Mouse (Mus musculus) left cerebral cortex, postnatal 4 days (tissue): ENCODE measurements at regions not wholly inside any gene's neighbourhood (a gene's known extent, or its start where the extent isn't known, plus 50 kb on each side); places are given as distances from the start of the nearest gene placed in this dataset.

Source experiments
- DNase-seq: peaks from one replicate; pipeline ENCODE4 v3.0.0-alpha.2; 2022
- intact Hi-C: fragments of 180-260 bp; cut with DNase I; formaldehyde crosslinking; loops from one replicate; pipeline ENCODE4 v1.15.1; 2025

- intact Hi-C loops = no loop called here
- no peak for DNase-seq
Measured at GRCm38 (mm10) chr3:146337429-146337828, 67.0 kb upstream of the Ssx2ip start.

- intact Hi-C loops = no loop called here
- DNase-seq = peak; percentile 65
Measured at GRCm38 (mm10) chr3:146337861-146338281, 66.6 kb upstream of the Ssx2ip start.

- intact Hi-C loops = no loop called here
Measured at GRCm38 (mm10) chr3:146338445-146338844, 66.0 kb upstream of the Ssx2ip start.

GRCm38 (mm10) chr3:146340316-146341055, 64.0 kb upstream of the Ssx2ip start:
- intact Hi-C loops = loop anchor here (5.0 to 10.0 kb wide), 5 partner anchors 64 to 604 kb away; partner anchors contain the start of gene Ssx2ip
- no peak for DNase-seq

More at GRCm38 (mm10) chr3:146338445-146338844, 66.0 kb upstream of the Ssx2ip start:
- DNase-seq = no peak

GRCm38 (mm10) chr3:146341652-146342340, 62.6 kb upstream of the Ssx2ip start:
- no peak for DNase-seq
- intact Hi-C loops = loop anchor here (5.0 to 10.0 kb wide), 5 partner anchors 63 to 603 kb away; partner anchors contain the start of gene Ssx2ip

- intact Hi-C loops = loop anchor here (5.0 to 10.0 kb wide), 5 partner anchors 62 to 602 kb away; partner anchors contain the start of gene Ssx2ip
- DNase-seq = no peak
Measured at GRCm38 (mm10) chr3:146342727-146343126, 61.7 kb upstream of the Ssx2ip start.

- intact Hi-C loops = loop anchor here (5.0 to 10.0 kb wide), 5 partner anchors 61 to 601 kb away; partner anchors contain the start of gene Ssx2ip
- peak; percentile 62 for DNase-seq
Measured at GRCm38 (mm10) chr3:146343649-146344401, 60.6 kb upstream of the Ssx2ip start.

GRCm38 (mm10) chr3:146344402-146345025, 59.9 kb upstream of the Ssx2ip start:
- intact Hi-C loops = loop anchor here (5.0 to 10.0 kb wide), 6 partner anchors 60 to 600 kb away; partner anchors contain the start of gene Ssx2ip
- DNase-seq = no peak

- intact Hi-C loops = loop anchor here (5.0 to 10.0 kb wide), 5 partner anchors 59 to 599 kb away; partner anchors contain the start of gene Ssx2ip
- DNase-seq = peak; percentile 67
Measured at GRCm38 (mm10) chr3:146345308-146345780, 59.1 kb upstream of the Ssx2ip start.

- intact Hi-C loops = loop anchor here (5.0 to 10.0 kb wide), 5 partner anchors 59 to 599 kb away; partner anchors contain the start of gene Ssx2ip
- no peak for DNase-seq
Measured at GRCm38 (mm10) chr3:146345946-146346345, 58.5 kb upstream of the Ssx2ip start.

- intact Hi-C loops = loop anchor here (5.0 to 10.0 kb wide), 5 partner anchors 57 to 597 kb away; partner anchors contain the start of gene Ssx2ip
- no peak for DNase-seq
Measured at GRCm38 (mm10) chr3:146347311-146347710, 57.1 kb upstream of the Ssx2ip start.

- intact Hi-C loops = loop anchor here (5.0 to 10.0 kb wide), 5 partner anchors 56 to 596 kb away; partner anchors contain the start of gene Ssx2ip
- no peak for DNase-seq
Measured at GRCm38 (mm10) chr3:146348921-146349320, 55.5 kb upstream of the Ssx2ip start.

- intact Hi-C loops = loop anchor here (5.0 to 10.0 kb wide), 5 partner anchors 55 to 595 kb away; partner anchors contain the start of gene Ssx2ip
- no peak for DNase-seq
Measured at GRCm38 (mm10) chr3:146349393-146349792, 55.0 kb upstream of the Ssx2ip start.

- intact Hi-C loops = no loop called here
- DNase-seq = no peak
Measured at GRCm38 (mm10) chr3:146350126-146350525, 54.3 kb upstream of the Ssx2ip start.

- no peak for DNase-seq
- intact Hi-C loops = no loop called here
Measured at GRCm38 (mm10) chr3:146351468-146351867, 53.0 kb upstream of the Ssx2ip start.

GRCm38 (mm10) chr3:146352187-146352586, 52.3 kb upstream of the Ssx2ip start:
- DNase-seq = no peak
- intact Hi-C loops = no loop called here

GRCm38 (mm10) chr3:146353961-146354360, 50.5 kb upstream of the Ssx2ip start:
- DNase-seq = no peak
- intact Hi-C loops = no loop called here
